Comparison of ENCODE assay signal across 8 mouse cellular contexts in the genomic region with DNA sequence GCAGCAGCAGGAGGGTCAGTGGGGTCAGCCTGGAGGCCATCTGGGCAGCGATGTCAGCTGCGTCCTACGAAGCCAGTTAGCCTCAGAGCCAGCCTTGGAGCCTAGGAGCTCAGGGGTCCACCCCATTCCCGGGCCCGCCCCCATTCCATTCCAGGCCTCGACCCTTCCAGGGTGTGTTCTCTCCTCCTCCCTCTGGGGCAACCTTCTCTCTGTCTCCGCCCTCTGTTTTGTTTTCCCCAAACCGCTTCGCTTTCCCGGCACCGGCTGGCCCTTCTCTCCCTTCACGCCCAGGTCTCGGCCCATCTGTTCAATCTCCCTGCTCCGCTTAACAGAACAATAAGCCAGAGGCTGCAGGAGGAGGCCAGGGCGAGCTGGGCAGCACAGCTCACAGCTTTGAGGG. TPM values are rescaled to one million over a fixed set of nuclear protein-coding genes. Genes with fewer than 3 reads are reported as not detected.
DNase-seq lines count a peak whose midpoint lies in the region; ATAC-seq and TF ChIP-seq lines count a peak whose summit lies in the region.

No protein-coding gene starts in this region.

- H3K27me3 ChIP-seq in hindbrain, postnatal 0 days (ENCODE audit: insufficient read depth, low read length), result no peaks in the 10 kb centered on the region
- no peaks in the 10 kb centered on the region for H3K27me3 ChIP-seq in liver, adult 2 months (ENCODE audit: control insufficient read depth, insufficient read depth, low read length)

- H3K79me2 ChIP-seq in liver, adult 2 months (ENCODE audit: control insufficient read depth, insufficient read depth, low read length), result peaks cover 7% of the 10 kb centered on the region; the same call in 1 of the 2 replicates

- peak overlapping the region; percentile 53 for H3K9ac ChIP-seq in hindbrain, postnatal 0 days (replicated peaks; ENCODE audit: low read length)
- H3K9ac ChIP-seq in liver, adult 2 months (ENCODE audit: low read depth, low read length), result peak overlapping the region; percentile 58

- DNase-seq in adrenal gland, postnatal 4 days (ENCODE audit: low spot score in 2 of 2), result peak; percentile 7 to 16
- peak; percentile 87 for DNase-seq in gastrocnemius, postnatal 25 days
- DNase-seq in hindbrain, postnatal 0 days (ENCODE audit: low spot score), result peak; percentile 75
- peak; percentile 75 for DNase-seq in liver, adult 2 months (ENCODE audit: extremely low read depth, low read depth, low spot score)
- peak; percentile 82 for DNase-seq in neural tube, embryonic 10.5 days (ENCODE audit: extremely low spot score, low spot score)
- DNase-seq in urinary bladder, postnatal 36 days (ENCODE audit: low spot score in 2 of 2), result peak; percentile 62 to 84
- DNase-seq in frontal cortex, postnatal 14 days (ENCODE audit: low spot score in 2 of 2), result no peak

- no peak for TF ChIP-seq POLR2A in cortical plate, adult 2 months (IDR thresholded peaks at IDR 0.05; ENCODE audit: extremely low read depth, insufficient read depth, low read length)
- peak; percentile 64 for TF ChIP-seq POLR2A in liver, adult 2 months (IDR thresholded peaks at IDR 0.05; ENCODE audit: extremely low read depth, insufficient read depth, low read length)

- H3K4me3 ChIP-seq in cortical plate, adult 2 months (ENCODE audit: insufficient read depth, low read length), result 0 out of 2 replicates have a peak overlapping the region, but pooled peaks have one; percentile 1
- H3K4me3 ChIP-seq in hindbrain, postnatal 0 days (ENCODE audit: low read length), result peak overlapping the region; percentile 27
- peak overlapping the region; percentile 64 for H3K4me3 ChIP-seq in liver, adult 2 months (ENCODE audit: insufficient read depth, low read depth, low read length)

- H3K4me1 ChIP-seq in cortical plate, adult 2 months (ENCODE audit: control insufficient read depth, insufficient read depth, low read length), result no peaks in the 10 kb centered on the region
- H3K4me1 ChIP-seq in hindbrain, postnatal 0 days (ENCODE audit: insufficient read depth, low read length), result peaks cover 6% of the 10 kb centered on the region
- H3K4me1 ChIP-seq in liver, adult 2 months (ENCODE audit: control insufficient read depth, insufficient read depth, low read length), result peaks cover 11% of the 10 kb centered on the region; the same call in 1 of the 2 replicates

- 7% methylated on average over 13 of the region's 15 CpGs for WGBS in hindbrain, postnatal 0 days
- WGBS in liver, adult 2 months, result 10% methylated on average over 14 of the region's 15 CpGs

- no peaks in the 10 kb centered on the region for H3K9me3 ChIP-seq in hindbrain, postnatal 0 days (ENCODE audit: low read length)

- H3K36me3 ChIP-seq in hindbrain, postnatal 0 days (ENCODE audit: insufficient read depth, low read length), result no peaks in the 10 kb centered on the region; the same call in 1 of the 2 replicates
- H3K36me3 ChIP-seq in liver, adult 2 months (ENCODE audit: control insufficient read depth, insufficient read depth, low read length), result peaks cover 25% of the 10 kb centered on the region

- H3K4me2 ChIP-seq in hindbrain, postnatal 0 days (ENCODE audit: low read depth, low read length), result peak overlapping the region; percentile 59

- no peak overlapping the region for H3K27ac ChIP-seq in cortical plate, adult 2 months (ENCODE audit: insufficient read depth, low read length)
- peak overlapping the region; percentile 75 for H3K27ac ChIP-seq in hindbrain, postnatal 0 days
- peak overlapping the region; percentile 78 for H3K27ac ChIP-seq in liver, adult 2 months (replicated peaks; ENCODE audit: insufficient read depth, low read depth, low read length)

- TF ChIP-seq CTCF in cortical plate, adult 2 months (IDR thresholded peaks at IDR 0.05; ENCODE audit: extremely low read depth, insufficient read depth, low read length), result no peak
- no peak for TF ChIP-seq CTCF in hindbrain, postnatal 0 days (IDR thresholded peaks at IDR 0.05; ENCODE audit: low read depth)
- TF ChIP-seq CTCF in liver, adult 2 months (IDR thresholded peaks at IDR 0.05; ENCODE audit: low read depth, low read length), result no peak

- ATAC-seq in hindbrain, postnatal 0 days, result peak; percentile 89

RNA-seq across cellular contexts. Expression of a gene that starts 0.5 kb away (rescaled TPM):
- total RNA-seq in adrenal gland, postnatal 4 days (2021), result 10 to 100 TPM; 64.5 to 76.4 TPM
- polyA plus RNA-seq in cortical plate, adult 2 months (2012; rRNA removed), result 11.2 and 13.6 TPM in 2 replicates
- 10 to 100 TPM; 46.7 to 59.3 TPM for total RNA-seq in gastrocnemius, postnatal 25 days (2021)
- 28.5 and 36.5 TPM in 2 replicates for total RNA-seq in hindbrain, postnatal 0 days (2014; rRNA removed)
- 40.9 and 46.5 TPM in 2 replicates for polyA plus RNA-seq in hindbrain, postnatal 0 days (2015; fragmentation: Nextera tagmentation; extraction: Ambion mirVana)
- 298 and 437 TPM in 2 replicates for total RNA-seq in liver, adult 2 months (2014; rRNA removed)
- 979 and 1,033 TPM in 2 replicates for polyA plus RNA-seq in liver, adult 2 months (2012; rRNA removed)

RNA-seq across cellular contexts. Expression of a gene that starts 23.9 kb away (rescaled TPM):
- 10 to 100 TPM; 31.1 to 35.4 TPM for total RNA-seq in adrenal gland, postnatal 4 days (2021)
- polyA plus RNA-seq in cortical plate, adult 2 months (2012; rRNA removed), result 9.4 and 12.1 TPM in 2 replicates
- 1 to 10 TPM; 4.2 to 8.1 TPM for total RNA-seq in gastrocnemius, postnatal 25 days (2021)
- total RNA-seq in hindbrain, postnatal 0 days (2014; rRNA removed), result 12.8 and 22.6 TPM in 2 replicates
- 16.8 and 17.7 TPM in 2 replicates for polyA plus RNA-seq in hindbrain, postnatal 0 days (2015; fragmentation: Nextera tagmentation; extraction: Ambion mirVana)
- total RNA-seq in liver, adult 2 months (2014; rRNA removed), result 42.4 and 44.3 TPM in 2 replicates
- polyA plus RNA-seq in liver, adult 2 months (2012; rRNA removed), result 99.8 and 106 TPM in 2 replicates

RNA-seq across cellular contexts. Expression of a gene that starts 31.3 kb away (rescaled TPM):
- 1 to 10 TPM; 8.3 to 9.1 TPM for total RNA-seq in adrenal gland, postnatal 4 days (2021)
- 1.4 and 2.0 TPM in 2 replicates for polyA plus RNA-seq in cortical plate, adult 2 months (2012; rRNA removed)
- total RNA-seq in gastrocnemius, postnatal 25 days (2021), result under 1 TPM; 0.54 to 0.95 TPM
- total RNA-seq in hindbrain, postnatal 0 days (2014; rRNA removed), result 2.9 and 4.3 TPM in 2 replicates
- polyA plus RNA-seq in hindbrain, postnatal 0 days (2015; fragmentation: Nextera tagmentation; extraction: Ambion mirVana), result 3.8 and 6.1 TPM in 2 replicates
- 1.7 and 3.1 TPM in 2 replicates for total RNA-seq in liver, adult 2 months (2014; rRNA removed)
- 1.9 and 3.0 TPM in 2 replicates for polyA plus RNA-seq in liver, adult 2 months (2012; rRNA removed)

RNA-seq across cellular contexts. Expression of a gene that starts 40.9 kb away (rescaled TPM):
- total RNA-seq in adrenal gland, postnatal 4 days (2021), result 10 to 100 TPM; 12.0 to 18.2 TPM
- 129 and 156 TPM in 2 replicates for polyA plus RNA-seq in cortical plate, adult 2 months (2012; rRNA removed)
- total RNA-seq in gastrocnemius, postnatal 25 days (2021), result under 1 TPM; 0.49 to 0.51 TPM
- total RNA-seq in hindbrain, postnatal 0 days (2014; rRNA removed), result 10.0 and 16.8 TPM in 2 replicates
- 12.3 and 13.1 TPM in 2 replicates for polyA plus RNA-seq in hindbrain, postnatal 0 days (2015; fragmentation: Nextera tagmentation; extraction: Ambion mirVana)
- total RNA-seq in liver, adult 2 months (2014; rRNA removed), result not detected in 2 replicates
- polyA plus RNA-seq in liver, adult 2 months (2012; rRNA removed), result 0.05 TPM in 2 replicates

RNA-seq across cellular contexts. Expression of a gene that starts 47.6 kb away (rescaled TPM):
- 10 to 100 TPM; 13.0 to 15.2 TPM for total RNA-seq in adrenal gland, postnatal 4 days (2021)
- 9.0 and 10.0 TPM in 2 replicates for polyA plus RNA-seq in cortical plate, adult 2 months (2012; rRNA removed)
- 1 to 10 TPM; 3.2 to 3.5 TPM for total RNA-seq in gastrocnemius, postnatal 25 days (2021)
- total RNA-seq in hindbrain, postnatal 0 days (2014; rRNA removed), result 6.3 and 14.3 TPM in 2 replicates
- 11.2 and 12.0 TPM in 2 replicates for polyA plus RNA-seq in hindbrain, postnatal 0 days (2015; fragmentation: Nextera tagmentation; extraction: Ambion mirVana)
- total RNA-seq in liver, adult 2 months (2014; rRNA removed), result 7.9 and 10.9 TPM in 2 replicates
- polyA plus RNA-seq in liver, adult 2 months (2012; rRNA removed), result 8.6 and 12.6 TPM in 2 replicates

Comparison
In these comparisons a context has a peak if more than half of its experiments do, and no peak if none do; other contexts are left out.
1. DNase-seq: peak in adrenal gland, postnatal 4 days (2 of 2), gastrocnemius, postnatal 25 days (single experiment), hindbrain, postnatal 0 days (single experiment), liver, adult 2 months (single experiment), neural tube, embryonic 10.5 days (single experiment) and urinary bladder, postnatal 36 days (2 of 2); none in frontal cortex, postnatal 14 days (0 of 2).
2. H3K4me3 ChIP-seq: peak in every context shown above with its lines; median percentile 64 in liver, adult 2 months; 27 in hindbrain, postnatal 0 days; 1 in cortical plate, adult 2 months.